Mouse (Mus musculus) mouse embryonic stem cell (cell line): ENCODE measurements at regions not wholly inside any gene's neighbourhood (a gene's known extent, or its start where the extent isn't known, plus 50 kb on each side); places are given as distances from the start of the nearest gene placed in this dataset.

Experiments used
- in situ Hi-C, 2 experiments: fragments of 300-500 bp; cut with MboI; formaldehyde crosslinking; loops; 1 replicate in 1 of 2; 3 replicates in 1 of 2; pipeline ENCODE4 v1.14.3; 2019 to 2020; ENCODE audit warnings: low sequenced_read_pairs in 2 of 2, low pct_unique_long_range_greater_than_20kb in 1 of 2, mixed read lengths in 1 of 2; ENCODE audit not compliant: unreplicated experiment in 1 of 2

DNA sequence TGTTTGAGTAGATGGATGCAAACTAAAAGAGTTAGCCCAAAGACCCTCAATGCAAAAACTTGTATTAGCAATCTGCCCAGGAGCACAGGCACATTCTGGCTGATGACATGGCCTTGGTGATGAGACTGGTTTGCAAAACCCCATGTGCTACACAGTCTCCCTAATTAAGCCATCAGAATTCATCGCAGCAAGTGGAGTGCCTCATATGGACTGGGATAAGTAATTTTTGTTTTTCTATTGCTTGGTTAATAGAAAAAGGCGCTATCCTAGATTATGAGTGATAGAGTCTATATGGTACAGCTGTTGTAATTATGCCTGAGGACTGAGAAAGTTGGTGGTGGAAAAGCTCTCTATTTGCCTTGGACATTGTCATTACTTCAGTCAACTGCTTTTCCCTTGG lies 155.2 kb upstream of the Robo1 start:
- in situ Hi-C loops: no loop called here

DNA sequence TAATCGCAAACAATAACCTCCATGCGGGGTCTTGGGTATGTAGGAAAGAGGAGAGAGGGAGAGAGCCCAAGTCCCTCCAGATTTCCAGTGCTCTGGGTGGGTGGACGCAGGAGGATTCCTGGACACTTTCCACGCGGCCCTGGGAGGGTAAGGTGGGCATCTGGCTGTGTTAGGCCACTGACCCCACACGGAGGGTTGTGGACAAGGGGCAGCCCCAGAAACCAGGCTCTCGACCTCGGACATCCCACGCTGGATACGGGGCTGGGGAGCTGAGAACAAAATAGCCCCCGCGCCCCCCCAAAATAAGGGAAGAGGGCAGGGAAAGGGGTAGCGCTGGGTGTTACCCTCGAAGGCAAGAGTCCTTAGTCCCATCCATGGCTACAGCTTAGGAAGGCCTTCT lies 150.2 kb upstream of the Robo1 start:
- in situ Hi-C loops: no loop called here

DNA sequence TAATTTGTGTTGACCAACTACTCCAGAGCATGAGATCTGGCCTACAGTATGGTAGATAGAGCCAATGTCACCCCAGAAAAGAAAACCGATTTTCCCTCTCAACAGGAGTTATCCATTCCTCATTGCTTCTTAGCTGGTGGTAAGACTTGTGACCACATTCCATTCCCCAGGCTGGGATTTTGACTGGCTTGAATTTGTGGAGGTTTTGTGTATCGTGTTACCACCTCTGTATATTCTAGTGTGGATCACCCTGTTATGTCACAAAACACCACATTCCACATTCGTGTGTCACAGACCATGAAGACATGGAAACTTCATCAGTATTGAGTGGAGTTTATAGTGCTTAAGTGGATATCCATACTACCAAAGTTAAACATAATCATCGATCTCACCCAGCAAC lies 148.7 kb upstream of the Robo1 start:
- in situ Hi-C loops: no loop called here

DNA sequence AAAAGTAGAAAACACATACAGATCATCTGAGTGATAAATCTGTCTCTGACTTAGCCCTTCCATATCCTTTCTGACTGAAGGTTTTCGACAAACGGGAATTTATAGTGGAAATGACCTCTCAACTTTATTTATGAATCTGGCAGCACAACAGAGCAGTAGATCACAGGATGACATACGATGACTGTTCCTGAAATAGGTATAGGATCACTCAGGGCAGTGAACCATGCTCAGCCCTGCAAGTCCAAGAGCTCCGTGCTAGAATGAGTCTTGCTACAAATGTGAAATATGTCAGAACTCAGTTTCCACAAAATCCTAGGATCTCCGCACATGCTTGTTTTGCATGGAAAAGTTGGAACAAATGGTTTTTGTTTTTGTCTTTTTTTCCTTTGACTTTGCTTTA lies 132.4 kb upstream of the Robo1 start:
- in situ Hi-C loops: no loop called here

DNA sequence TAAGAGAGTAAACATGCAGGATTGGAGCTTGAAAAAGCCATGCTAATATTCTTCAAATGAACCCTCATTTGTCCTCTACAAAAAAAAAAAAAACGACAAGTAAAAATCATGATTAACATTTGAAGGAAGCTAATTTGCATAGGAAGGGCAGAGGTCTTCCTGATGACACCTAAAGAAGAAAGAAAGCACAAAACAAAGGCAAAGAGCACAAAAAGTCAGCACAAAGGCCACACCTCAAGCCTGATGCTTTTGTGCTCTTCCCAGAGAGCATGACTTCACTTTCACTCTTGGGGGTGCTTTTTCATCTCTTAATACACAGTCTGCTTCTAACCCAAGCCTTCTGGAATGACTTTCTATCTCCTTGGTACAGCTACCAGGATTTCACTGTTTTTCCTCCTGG lies 113.8 kb upstream of the Robo1 start:
- in situ Hi-C loops: no loop called here

DNA sequence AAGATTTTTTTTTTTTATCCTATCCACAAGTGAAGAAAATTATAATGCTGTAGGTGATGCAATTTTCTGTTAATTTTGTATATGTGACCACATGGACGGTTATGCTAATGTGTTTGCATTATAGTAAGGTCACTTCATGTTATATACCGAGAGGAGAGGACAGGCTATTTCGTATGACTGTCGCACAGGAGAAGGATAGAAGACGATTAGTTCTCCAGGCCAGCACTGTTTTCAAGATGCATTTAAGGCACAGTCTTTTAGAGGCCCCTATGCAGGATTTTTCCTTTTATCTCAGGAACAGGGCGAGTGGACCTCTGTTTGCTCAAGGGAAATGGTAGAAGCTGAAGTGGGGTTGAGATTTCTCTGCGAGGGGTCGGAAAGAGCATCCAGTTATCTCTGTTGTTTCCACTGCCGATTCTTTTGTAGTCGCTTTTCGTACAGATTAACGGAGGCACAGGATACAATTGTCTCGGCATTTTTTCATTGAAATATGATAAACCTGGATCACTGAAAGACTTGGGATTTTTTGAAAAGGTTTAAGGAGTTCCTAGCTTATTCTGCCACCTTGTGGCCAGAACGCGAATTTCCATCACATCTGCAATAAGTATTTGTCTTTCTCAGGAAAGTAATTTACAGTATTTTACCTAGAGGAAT lies 92.6 kb upstream of the Robo1 start:
- in situ Hi-C loops: loop anchor here in 1 of 2 experiments (10.0 kb wide), 1 partner anchor 471 kb away; no protein-coding TSS in a partner anchor

DNA sequence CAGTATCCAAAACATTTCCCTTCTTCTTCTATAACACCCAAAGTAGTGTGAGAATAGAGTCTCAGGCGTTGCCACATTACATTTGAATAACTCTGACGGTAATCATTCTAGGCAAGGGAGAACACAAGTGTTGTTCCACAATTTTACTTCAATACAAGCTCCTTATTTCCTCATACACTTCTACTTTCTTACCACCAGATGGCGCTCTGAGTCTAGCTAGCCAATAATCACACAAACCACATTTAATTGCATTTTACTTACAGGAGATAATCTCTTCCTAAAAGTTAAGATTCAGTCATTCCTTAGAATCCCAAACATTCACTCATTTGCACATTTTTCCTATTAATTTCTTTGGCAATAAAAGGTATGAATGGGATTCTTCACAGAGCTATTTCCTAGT lies 90.1 kb upstream of the Robo1 start:
- in situ Hi-C loops: loop anchor here in 1 of 2 experiments (10.0 kb wide), 1 partner anchor 473 kb away; no protein-coding TSS in a partner anchor

DNA sequence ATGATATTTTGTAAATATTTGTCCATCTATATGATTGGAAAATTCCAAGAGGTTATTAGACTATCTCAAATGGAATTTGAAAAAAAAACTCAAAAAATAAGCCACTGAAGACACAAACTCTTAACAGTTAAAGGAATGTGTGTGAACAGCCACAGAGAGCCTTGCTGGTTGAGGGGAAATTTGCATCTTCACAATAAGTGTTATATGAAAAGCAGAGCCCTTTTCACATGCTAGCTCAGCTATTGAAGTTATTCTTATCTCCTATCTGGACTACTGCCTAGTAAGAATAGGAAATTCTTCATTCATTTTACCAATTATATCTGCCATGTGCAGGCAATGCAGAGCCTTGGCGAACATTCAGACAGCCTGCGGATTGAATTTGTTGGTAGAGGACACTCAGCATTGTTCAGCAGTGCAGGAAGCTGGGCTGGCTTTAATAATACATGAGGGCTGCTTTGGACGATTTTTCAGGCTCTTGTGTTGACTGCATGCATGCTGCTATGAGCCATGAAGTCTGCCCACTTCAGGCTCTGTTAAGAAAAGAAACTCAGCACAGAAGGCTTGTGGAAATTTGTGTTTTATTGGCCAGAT lies 86.1 kb upstream of the Robo1 start:
- in situ Hi-C loops: no loop called here

DNA sequence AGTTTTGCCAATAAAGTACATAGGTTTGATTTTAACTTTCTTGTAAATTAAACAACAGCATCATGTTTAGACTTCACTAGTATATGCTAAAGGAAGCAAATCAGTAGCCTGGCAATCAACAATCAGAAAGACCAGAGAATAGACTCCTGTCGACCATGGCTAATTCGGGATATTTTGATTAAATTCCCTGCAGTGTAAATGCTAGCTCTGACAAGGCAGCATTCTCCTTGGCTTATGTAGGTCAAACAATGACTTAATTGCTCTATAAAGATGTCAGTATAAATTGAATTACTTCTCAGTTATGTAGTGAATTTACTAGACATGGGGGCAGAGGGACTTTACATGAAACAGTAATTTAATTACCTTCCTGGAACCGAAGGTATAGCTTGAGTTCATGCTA lies 84.2 kb upstream of the Robo1 start:
- in situ Hi-C loops: no loop called here

DNA sequence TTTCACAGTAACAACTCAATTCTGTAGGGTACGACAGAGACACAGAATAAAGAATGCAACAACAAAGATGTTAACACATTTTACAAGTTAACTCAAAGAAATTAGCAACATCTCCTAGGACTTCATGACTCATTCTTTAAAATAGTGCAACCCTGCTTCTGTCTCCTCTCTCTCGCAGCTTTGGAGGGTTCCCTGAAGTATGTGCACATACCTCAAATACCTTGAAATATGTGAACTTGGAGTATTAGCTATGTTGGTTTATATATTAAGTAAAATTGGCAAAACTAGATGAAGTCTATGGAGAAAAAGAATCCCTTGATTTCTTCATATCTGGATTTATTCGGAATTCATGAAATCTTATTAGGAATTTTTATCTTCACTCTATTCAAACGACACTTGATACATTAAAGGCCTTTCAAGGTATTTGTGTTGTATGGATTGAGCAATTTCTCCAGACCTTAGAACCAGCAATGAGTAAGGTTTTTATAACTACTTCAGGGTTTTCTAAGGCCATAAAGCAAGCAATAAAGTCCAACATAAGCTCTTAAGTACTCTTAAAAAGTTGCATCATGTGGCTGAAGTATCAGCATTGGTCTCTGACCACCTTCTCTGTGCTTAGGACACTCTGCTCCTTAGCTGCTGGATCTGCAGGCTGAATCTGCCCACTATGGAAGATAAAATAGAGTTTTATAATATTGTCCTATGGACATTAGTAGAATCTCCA lies 82.8 kb upstream of the Robo1 start:
- in situ Hi-C loops: no loop called here

DNA sequence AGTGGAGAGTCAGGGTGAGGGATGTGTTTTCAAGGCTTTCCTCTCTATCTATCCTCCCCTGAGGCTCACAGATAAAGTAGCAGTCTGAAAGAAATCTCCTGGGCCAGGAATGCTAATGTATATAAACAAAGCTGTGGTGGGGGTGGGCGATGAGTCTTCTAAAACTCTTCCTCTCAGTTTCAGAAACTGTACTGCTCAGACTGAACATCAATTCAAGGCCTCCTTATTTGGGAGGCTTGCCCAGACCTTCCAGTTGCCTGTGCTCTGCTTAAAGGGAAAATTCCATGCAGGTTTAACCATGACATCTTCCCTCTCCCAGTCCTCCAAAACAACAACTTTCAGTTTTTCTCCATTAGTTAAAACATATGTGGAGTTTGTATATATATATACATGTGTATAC lies 73.7 kb upstream of the Robo1 start:
- in situ Hi-C loops: no loop called here

DNA sequence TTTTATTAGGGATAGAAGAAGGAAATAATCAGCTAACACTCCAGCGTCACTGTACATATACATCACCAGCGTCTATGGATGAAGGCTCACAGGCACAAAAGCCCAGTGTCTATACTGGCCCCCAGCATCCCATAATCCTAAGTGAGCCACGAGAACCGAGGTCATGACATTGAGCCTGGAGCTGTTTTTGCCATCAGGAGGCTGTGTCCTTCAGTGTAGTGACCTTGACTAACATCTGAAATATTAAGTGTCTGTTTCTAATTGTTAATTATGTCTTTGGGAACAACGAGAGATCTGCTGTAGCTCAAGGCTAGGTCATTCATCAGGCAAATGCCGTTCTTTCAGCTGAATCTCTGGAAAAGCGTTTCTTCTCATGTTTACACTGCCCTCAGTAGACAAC lies 68.5 kb upstream of the Robo1 start:
- in situ Hi-C loops: no loop called here

DNA sequence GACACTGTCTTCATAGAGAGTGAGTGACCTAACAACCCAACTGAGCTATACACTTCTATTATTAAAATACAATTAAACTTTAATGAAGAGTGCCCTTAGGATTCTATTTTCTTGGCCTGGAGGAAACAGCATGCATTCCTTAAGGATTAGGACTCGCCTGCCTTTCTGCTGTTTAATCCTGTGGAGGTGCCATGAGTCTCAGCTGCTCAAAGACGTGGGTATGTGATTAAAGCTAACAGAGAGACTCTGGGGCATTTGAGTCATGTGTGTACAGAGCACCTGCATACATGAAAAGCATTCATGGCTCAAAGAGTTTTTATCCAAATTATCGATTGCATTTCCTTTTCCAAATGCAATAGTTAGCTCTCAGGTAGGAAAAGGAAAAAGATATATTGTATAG lies 51.7 kb upstream of the Robo1 start:
- in situ Hi-C loops: no loop called here
